Mouse (Mus musculus) bone marrow macrophage, adult 2 months (primary cell): ENCODE results near the gene Mxi1.

ENCODE experiments used
- CTCF ChIP-seq: IDR thresholded peaks from 2 replicates; pipeline ENCODE4 v1.5.1; 2012; ENCODE audit warnings: low read depth, mild to moderate bottlenecking, low read length, moderate library complexity
- POLR2A ChIP-seq: IDR thresholded peaks from 2 replicates; pipeline ENCODE4 v1.6.1; 2012; ENCODE audit warnings: mild to moderate bottlenecking, low read depth, low read length, borderline replicate concordance

GRCm38 (mm10) chr19:53331882-53332500 lies 21.7 kb downstream of the Mxi1 start:
- TF ChIP-seq CTCF (no peak), POLR2A (no peak)
